Mouse (Mus musculus) small intestine, adult 2 months (tissue): Measurements from ENCODE around the gene Saa2. TPM values are rescaled to one million over a fixed set of nuclear protein-coding genes. Genes with fewer than 3 reads are reported as not detected.
A peak's percentile ranks its signal among the peaks of the same experiment; 100 is the strongest.

ENCODE experiments used
- H3K27ac ChIP-seq: fragments of 200-500 bp; 2 replicates; pipeline ENCODE4 v1.5.1; 2012; ENCODE audit warnings: low read depth, low read length, control low read depth, inconsistent platforms; ENCODE audit not compliant: insufficient read depth
- H3K27me3 ChIP-seq: fragments of 200-500 bp; 2 replicates; pipeline ENCODE4 v1.6.1; 2012; ENCODE audit warnings: mild to moderate bottlenecking, moderate library complexity, low read length, inconsistent platforms; ENCODE audit not compliant: control insufficient read depth, insufficient read depth
- H3K36me3 ChIP-seq: fragments of 200-500 bp; 2 replicates; pipeline ENCODE4 v1.6.1; 2012; ENCODE audit warnings: mild to moderate bottlenecking, low read length, control low read depth, inconsistent platforms; ENCODE audit not compliant: control insufficient read depth, insufficient read depth
- H3K4me1 ChIP-seq: fragments of 200-500 bp; 2 replicates; pipeline ENCODE4 v1.6.1; 2012; ENCODE audit warnings: low read length, inconsistent platforms, mixed read lengths; ENCODE audit not compliant: control insufficient read depth, insufficient read depth, insufficient read length
- H3K4me3 ChIP-seq: fragments of 200-500 bp; 2 replicates; pipeline ENCODE4 v1.5.1; 2012; ENCODE audit warnings: low read depth, mild to moderate bottlenecking, control low read depth, inconsistent platforms, low read length, moderate library complexity
- CTCF ChIP-seq: fragments of 200-500 bp; IDR thresholded peaks from 2 replicates; pipeline ENCODE4 v1.5.1; 2012; ENCODE audit warnings: low read depth, mild to moderate bottlenecking, control low read depth, inconsistent platforms, low read length, moderate library complexity, mixed read lengths; ENCODE audit not compliant: insufficient replicate concordance, insufficient read length; ENCODE audit errors: extremely low read depth
- POLR2A ChIP-seq: fragments of 200-500 bp; IDR thresholded peaks from 2 replicates; pipeline ENCODE4 v1.6.1; 2012; ENCODE audit warnings: low read depth, mild to moderate bottlenecking, control low read depth, inconsistent platforms, low read length, moderate library complexity
- WGBS: fragments of 180-500 bp; shearing (Covaris S2); methylation state at CpG from one replicate; pipeline ENCODE4 v1.1.7; 2018; 5-methylcytosine and 5-hydroxymethylcytosine counted together
- polyA plus RNA-seq: library from polyadenylated mRNA; depleted of rRNA; stranded (reverse); fragments of >200 nt; gene quantifications from 2 replicates; pipeline ENCODE4 v1.2.3, GENCODE M21; 2012

Gene Saa2
- polyA plus RNA-seq, 1 experiment = not detected

GRCm38 (mm10) chr7:46762601-46763000 lies 11.0 kb downstream of the Saa2 start:
- Histone ChIP-seq H3K4me1 (no peaks in the 10 kb centered on the region), H3K4me3 (no peak overlapping the region), H3K27me3 (no peaks in the 10 kb centered on the region), H3K36me3 (peaks cover 62% of the 10 kb centered on the region), H3K27ac (peak overlapping the region; percentile 17; the same call in 1 of the 2 replicates)
- TF ChIP-seq POLR2A = no peak
- no peak for TF ChIP-seq CTCF
- WGBS = 72% methylated on average over 5 of the region's 5 CpGs

DNA sequence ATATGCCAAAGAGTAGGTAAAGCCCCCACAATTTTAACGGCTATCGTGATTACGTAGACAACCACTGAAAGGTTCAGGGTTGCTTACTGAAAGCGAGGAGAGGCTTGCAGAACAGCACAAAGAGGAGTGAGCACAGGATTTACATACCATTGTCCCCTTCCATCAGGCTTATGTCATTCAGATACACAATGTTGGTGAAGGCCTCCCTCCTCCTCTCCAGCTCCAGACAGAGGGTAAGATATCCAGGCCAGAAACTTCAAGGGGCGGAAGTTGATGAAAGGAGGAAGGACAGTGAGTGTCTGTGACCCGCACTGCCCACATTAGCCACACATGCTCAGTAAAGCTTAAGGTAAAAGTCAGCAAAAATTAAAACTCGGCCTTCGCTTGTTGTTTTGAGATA lies 13.1 kb downstream of the Saa2 start:
- H3K27ac ChIP-seq = no peak overlapping the region
- H3K36me3 ChIP-seq = peaks cover 75% of the 10 kb centered on the region
- WGBS = 95% methylated on average over 8 of the region's 8 CpGs
- H3K27me3 ChIP-seq = no peaks in the 10 kb centered on the region
- TF ChIP-seq CTCF (no peak), POLR2A (no peak)
- H3K4me3 ChIP-seq = no peak overlapping the region
- no peaks in the 10 kb centered on the region for H3K4me1 ChIP-seq

GRCm38 (mm10) chr7:46767371-46767770 lies 15.8 kb downstream of the Saa2 start:
- no peak for TF ChIP-seq CTCF
- TF ChIP-seq POLR2A = no peak
- Histone ChIP-seq H3K4me1 (no peaks in the 10 kb centered on the region), H3K27me3 (no peaks in the 10 kb centered on the region), H3K36me3 (peaks cover 69% of the 10 kb centered on the region), H3K4me3 (no peak overlapping the region), H3K27ac (no peak overlapping the region)

- no peak overlapping the region for H3K27ac ChIP-seq
- H3K4me3 ChIP-seq = no peak overlapping the region
- H3K4me1 ChIP-seq = no peaks in the 10 kb centered on the region
- no peaks in the 10 kb centered on the region for H3K27me3 ChIP-seq
- TF ChIP-seq POLR2A = no peak
- no peak for TF ChIP-seq CTCF
- 96% methylated on average over 7 of the region's 7 CpGs for WGBS
- peaks cover 69% of the 10 kb centered on the region for H3K36me3 ChIP-seq
These were observed 16.9 kb downstream of the Saa2 start for GRCm38 (mm10) chr7:46768451-46768850.

GRCm38 (mm10) chr7:46770706-46771105 lies 19.1 kb downstream of the Saa2 start:
- no peak overlapping the region for H3K27ac ChIP-seq
- no peaks in the 10 kb centered on the region for H3K27me3 ChIP-seq
- no peak overlapping the region for H3K4me3 ChIP-seq
- TF ChIP-seq CTCF = peak; percentile 96; the same call in 1 of the 2 replicates
- no peak for TF ChIP-seq POLR2A
- no peaks in the 10 kb centered on the region for H3K4me1 ChIP-seq
- H3K36me3 ChIP-seq = peaks cover 71% of the 10 kb centered on the region
- 51% methylated on average over 4 of the region's 4 CpGs for WGBS

DNA sequence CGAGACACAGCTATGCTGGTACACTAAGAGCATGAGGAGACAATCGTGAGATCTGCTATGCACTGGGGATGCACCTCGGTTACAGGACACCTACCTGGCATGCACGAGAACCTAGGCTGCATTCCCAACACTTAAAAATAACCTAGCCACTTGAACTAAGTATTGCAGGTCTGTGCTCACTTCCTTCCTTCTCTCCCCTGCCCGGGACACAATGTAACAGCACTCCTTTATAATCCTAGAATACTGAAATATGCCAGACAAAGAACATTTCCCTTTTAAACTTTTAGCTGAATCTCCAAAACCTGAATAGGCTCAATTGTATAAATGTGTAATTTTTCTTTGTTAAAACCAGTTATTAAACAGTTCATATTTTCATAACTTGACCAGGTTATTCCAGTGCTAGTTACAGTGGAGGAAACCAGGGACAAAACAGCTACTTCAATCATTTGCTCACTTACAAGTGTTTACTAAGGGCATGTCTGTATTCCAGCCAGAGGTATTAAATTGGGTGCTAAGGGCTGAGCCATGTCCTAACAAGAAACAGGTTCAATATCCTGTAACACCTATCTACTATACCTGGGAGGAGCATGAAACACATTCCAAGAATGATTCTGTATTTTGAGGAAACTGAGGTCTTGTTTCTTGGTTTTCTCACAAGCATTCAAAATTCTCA lies 37.7 kb downstream of the Saa2 start:
- Histone ChIP-seq H3K27ac (no peak overlapping the region), H3K36me3 (peaks cover 38% of the 10 kb centered on the region), H3K4me3 (no peak overlapping the region), H3K4me1 (peaks cover 2% of the 10 kb centered on the region; the same call in 1 of the 2 replicates), H3K27me3 (no peaks in the 10 kb centered on the region)
- WGBS = 84% methylated on average over 5 of the region's 5 CpGs
- TF ChIP-seq CTCF (no peak), POLR2A (no peak)

DNA sequence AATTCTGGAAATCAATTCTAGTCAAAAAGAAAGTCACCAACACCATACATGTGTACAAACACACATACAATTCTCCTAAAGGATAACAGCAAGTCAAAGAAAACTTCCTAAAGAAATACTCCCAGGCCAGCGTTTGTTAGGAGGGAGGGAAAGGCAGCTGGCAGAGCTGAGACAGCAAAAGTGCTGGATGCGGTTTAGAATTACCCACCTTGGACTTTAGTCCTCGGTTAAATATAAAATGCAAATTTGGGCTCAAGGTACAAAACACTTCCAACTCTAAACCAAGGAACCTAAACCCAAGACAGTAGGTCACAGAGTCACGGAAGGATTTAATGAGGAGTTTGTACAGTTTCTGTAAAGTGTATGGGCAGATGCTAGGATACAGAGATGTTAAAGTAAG lies 42.3 kb downstream of the Saa2 start:
- H3K27ac ChIP-seq = 0 out of 2 replicates have a peak overlapping the region, but pooled peaks have one; percentile 22
- H3K27me3 ChIP-seq = no peaks in the 10 kb centered on the region
- peaks cover 6% of the 10 kb centered on the region; the same call in 1 of the 2 replicates for H3K4me1 ChIP-seq
- H3K36me3 ChIP-seq = peaks cover 16% of the 10 kb centered on the region
- WGBS = 34% methylated on average over 4 of the region's 4 CpGs
- TF ChIP-seq POLR2A = no peak
- H3K4me3 ChIP-seq = no peak overlapping the region

- WGBS = under 1% methylated on average over 71 of the region's 75 CpGs
- peak; percentile 82 for TF ChIP-seq POLR2A
- peak; percentile 22; the same call in 1 of the 2 replicates for TF ChIP-seq CTCF
- H3K27ac ChIP-seq = peak within 1 kb of the TSS; percentile 82
- no peaks in the 10 kb centered on the region for H3K27me3 ChIP-seq
- peaks cover 6% of the 10 kb centered on the region; the same call in 1 of the 2 replicates for H3K4me1 ChIP-seq
- peak within 1 kb of the TSS; percentile 89 for H3K4me3 ChIP-seq
- peaks cover 12% of the 10 kb centered on the region for H3K36me3 ChIP-seq
These were observed 44.0 kb downstream of the Saa2 start, which contains the start of the genes Hps5 and Gtf2h1 for GRCm38 (mm10) chr7:46795287-46796205. Hps5 (minus strand) TSS chr7:46796064. Gtf2h1 (plus strand) TSS chr7:46796103.
